Mouse (Mus musculus): Measurements from ENCODE around the gene Aatk.

Aatk gene

GRCm38 (mm10) chr11:120052274-120052673, 5.3 kb upstream of the Aatk start:
- DNase-seq (ENCODE audit: low read depth), result no peak

DNA sequence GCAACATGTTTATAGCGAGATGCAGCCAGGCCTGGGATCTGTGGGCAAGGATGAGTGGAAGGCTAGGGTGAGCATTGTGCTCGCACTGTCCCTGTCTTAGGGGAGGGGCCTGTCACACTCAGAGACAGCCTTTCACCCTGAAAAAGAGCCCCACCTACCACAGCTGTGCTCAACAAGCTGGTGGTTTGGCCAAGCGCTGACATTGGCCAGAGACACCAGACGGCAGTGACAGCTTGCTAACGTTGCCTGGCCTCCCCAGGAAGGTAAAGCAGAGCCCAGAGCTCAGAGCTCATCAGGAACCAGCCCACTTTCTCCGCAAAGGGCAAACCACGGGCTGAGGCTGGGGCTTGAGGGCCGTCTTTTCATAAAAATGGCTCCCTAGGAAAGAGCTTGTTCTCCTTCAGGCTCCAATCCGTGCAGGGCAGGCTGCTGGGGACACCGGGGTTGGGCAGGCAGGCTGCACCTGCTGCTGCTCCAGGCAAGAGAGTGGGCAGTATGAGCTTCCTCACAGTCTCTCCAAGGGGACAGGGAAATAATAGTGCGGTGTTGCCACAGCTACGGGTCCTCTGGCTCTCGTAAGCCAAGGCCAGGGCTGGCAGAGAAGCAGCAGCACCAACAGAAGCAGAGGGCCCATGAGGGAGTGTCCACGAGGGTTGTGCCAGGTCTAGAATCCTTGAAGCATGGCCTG, 4.3 kb upstream of the Aatk start:
- DNase-seq (ENCODE audit: low read depth), result peak; percentile 60

DNA sequence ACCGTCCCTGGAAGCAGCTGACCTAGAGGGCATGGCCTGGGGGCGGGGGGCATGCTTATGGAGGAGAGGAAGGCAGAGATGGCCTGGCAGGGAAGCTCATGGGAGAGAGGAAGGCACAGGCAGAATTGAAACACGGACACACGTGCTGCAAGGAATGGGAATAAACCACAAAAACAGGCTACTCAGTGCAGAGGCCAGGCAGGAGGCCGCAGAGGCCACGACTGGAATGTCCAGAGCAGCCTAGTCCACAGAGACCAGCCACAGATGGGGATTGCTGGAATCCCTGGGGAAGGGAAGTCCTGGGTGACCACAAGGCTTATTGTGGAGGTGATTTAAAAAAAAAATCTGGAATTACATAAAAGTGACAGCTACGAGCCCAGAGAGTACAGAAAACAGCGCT, 2.1 kb upstream of the Aatk start:
- DNase-seq (ENCODE audit: low read depth), result no peak

DNA sequence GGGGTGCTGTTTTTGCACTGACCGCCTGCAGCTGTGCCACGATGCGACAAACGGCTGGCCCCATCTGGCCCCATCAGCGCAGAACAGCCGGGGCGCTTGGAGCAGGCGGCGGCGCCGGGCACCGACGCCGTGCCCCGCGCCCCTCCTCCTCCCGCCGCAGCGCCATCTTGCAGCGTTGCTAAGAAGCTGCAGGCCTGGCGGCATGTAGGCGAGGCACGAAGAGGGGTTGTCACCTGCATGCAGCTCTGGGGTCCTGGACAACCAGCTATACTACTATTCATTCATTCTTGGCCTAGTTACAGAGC, 1.2 kb upstream of the Aatk start:
- no peak for DNase-seq (ENCODE audit: low read depth)

DNA sequence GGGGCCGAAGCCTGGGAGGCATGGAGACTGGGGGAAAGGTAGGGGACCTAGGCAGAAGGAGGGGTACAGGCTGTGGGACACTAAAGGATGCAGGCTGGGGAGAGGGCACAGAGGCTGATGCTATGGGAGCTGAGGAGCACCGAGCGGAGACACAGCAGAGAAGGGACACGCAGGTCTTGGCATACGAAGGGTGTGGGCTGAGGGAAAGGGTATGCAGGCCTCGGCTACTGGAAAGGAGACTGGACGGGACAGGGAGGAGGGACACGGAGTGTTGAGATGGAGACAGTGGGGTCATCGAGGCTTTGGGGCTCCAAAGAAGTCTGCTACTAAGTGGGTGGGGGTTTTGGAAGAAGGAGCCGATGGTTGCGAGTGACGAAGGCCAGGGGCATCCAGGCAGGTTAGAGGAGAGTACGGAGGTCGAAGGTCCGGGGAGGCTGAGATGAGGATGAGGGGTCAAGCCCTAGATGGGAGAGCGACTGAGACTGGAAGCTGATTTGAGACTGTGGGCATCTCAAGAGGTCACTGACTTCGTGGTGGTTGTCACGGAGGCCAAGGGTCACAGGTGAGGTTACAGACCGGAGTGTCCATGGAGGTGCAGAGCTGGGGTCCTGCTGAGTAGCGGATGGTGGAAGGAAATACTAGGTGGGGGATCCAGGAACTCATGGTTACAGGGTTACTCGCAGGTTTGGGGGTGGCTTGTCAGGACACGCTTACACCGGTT, 724 bp upstream of the Aatk start:
- no peak for DNase-seq (ENCODE audit: low read depth)

DNA sequence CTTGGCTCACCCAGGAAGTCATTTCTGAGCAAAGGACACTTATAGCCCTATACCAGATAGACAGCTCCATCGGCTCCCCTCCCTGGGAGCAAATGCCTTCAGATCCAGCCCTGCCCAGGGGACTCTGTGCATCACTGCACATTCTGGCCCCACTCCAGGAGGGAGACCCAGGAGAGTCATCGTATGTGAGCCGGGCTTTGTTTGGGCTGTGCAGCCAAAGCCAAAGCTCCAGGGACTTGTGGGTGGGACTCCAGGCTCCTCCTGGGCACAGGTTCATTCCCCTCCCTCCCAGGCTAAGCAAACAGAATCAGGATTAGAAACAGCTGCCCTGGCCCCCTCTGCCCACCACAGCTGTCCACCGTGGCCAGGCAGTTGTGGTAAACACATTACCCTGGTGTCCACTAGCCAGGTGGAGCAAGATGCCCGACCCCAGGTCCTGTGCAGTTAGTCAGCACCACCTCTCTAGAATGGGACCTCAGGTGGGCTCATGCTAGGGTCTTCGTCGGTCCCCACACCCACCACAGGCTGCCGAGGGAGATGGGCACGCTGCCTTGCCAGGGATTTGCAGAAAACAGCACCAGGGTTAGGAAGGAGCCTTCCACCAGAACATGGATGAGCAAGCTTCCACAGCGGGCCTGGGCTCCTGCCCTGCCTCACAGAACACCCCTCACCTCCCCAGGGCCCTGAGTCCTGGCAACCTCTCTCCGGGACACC, 971 bp downstream of the Aatk start:
- no peak for DNase-seq (ENCODE audit: low read depth)

- DNase-seq (ENCODE audit: low read depth), result no peak
Measured at GRCm38 (mm10) chr11:120045341-120045740, 1.6 kb downstream of the Aatk start.

DNA sequence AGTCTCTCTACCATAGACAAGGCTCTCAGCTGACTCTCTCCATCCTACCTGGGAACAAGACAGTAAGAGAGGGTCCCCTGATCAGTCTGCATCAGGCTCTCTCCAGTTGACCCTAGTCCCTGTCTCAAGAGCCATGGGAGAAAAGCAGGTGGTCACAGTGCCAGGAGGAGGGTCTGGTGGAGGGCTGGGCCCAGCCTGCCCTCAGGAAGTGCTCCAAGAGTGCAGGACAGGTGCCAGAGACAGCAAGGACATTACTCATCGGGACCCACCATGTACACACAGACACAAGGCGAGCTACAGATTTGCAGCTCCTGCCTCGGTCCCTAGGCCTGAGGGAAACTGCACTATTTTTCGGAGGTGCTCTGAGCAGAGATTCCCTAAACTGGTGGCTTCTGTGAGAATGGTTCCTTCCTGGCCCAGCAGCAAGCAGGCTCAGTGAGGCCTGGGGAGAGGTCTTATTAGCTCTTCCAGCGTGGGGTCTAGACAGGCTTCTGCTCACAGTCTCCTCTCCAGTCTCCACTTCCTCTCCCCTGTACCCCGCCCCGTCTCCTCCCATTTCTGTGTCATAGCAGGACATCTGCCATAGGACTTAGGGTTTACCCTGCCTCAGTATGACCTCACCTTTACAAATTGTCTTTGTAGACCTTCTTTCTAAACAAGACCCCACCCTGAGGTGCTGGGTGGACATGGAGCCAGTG, 4.7 kb downstream of the Aatk start:
- peak; percentile 75 for DNase-seq (ENCODE audit: low read depth)

DNA sequence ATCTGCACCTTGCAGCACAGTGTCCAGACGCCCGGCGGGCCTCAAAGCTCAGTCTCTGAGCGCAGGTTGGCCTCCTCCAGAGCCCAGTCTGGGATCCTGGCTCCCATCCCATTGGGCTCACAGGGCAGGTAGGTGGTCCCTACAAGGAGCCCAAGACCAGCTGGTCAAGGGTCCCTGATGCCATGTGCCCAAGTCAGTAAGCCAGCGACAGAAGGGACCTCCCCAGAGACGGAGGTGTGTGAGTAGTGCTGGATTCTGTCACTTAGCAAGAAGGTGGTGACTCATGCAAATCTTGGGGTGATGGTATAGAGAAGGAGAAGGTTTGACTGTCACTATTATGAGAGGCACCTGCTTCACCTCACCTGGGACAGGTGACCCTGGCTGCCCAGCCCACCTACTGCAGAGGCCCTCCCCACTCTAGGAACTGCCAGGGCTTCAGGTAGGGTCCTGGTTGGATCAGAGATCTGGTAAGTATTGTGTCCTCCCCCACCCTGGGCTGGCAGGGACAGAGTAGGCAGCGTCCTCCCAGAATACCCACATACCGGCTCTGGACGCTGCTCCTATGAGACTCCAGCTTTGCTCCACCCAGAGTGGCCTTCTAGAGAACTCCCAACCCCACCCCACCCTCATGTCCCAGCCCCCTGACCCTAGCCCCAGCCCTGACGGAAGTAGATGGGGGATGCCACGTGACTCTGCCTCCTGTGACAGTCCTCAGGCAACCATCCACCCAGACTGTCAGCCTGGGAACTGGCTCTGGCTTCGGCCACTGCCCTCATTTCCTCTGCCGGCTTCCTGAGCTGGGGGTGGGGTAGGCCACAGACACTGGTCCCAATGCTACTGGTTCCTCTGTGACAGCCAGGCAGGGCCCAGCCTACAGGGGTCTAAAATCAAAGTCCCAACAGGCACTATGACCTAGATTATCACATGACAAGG, 5.5 kb downstream of the Aatk start:
- peak; percentile 96 for DNase-seq (ENCODE audit: low read depth)

DNA sequence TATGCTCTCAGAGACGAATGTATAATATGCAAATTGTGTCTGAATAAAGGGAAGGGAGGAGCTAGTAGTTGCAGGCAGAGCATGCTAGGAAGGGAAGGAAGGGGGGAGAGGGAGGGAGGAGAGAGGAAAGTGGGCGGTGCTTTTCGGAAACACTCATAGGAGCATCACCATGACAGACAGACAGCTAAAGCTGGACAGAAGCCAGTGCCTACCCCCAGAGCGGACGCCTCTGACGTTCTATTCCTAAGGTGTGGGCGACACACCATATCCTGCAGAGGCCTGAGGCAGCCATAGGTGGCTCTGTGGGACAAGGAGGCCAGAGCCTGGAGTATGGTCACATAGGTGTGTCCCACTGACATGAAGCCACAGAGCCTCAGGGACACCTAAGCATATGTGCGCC, 6.5 kb downstream of the Aatk start:
- peak; percentile 94 for DNase-seq (ENCODE audit: low read depth)

DNA sequence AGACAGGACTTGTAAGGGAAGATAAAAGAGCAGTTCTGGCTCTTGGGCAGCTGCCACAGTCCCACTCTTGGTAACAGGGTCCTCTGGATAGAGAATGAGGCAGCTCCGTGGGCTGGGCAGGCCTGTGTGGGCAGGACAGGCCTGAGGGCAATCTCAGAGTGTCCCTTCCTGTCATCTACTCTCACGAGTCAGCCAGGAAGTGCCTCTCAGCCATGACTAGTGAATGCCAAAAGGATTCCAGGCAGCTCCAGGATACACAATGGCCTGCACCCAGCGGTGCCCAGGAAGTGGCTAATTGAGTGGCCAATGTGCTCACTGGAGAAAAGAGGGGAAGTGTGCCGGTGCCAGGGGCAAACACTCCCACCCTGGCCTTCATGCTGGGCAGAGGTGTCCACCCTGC, 7.4 kb downstream of the Aatk start:
- no peak for DNase-seq (ENCODE audit: low read depth)

- DNase-seq (ENCODE audit: low read depth), result peak; percentile 85
Measured at GRCm38 (mm10) chr11:120034762-120035161, 12.2 kb downstream of the Aatk start.

DNA sequence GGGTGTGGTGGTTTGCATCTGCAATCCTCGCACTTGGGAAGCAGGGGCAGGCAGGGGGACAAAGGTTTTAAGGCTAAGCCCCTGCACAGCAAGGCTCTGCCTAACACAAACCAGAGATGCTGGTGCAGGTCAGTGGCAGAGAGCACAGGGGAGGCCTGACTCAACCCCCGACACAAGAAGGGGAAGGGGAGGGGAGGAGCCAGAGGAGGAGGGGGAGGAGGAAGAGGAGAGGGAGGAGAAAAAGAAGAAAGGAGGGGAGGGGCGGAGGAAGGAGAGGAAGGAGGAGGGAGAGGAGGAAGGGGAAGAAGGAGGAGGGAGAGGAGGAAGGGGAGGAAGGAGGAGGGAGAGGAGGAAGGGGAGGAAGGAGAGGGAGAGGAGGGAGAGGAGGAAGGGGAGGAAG, 12.7 kb downstream of the Aatk start:
- DNase-seq (ENCODE audit: low read depth), result peak; percentile 52

- no peak for DNase-seq (ENCODE audit: low read depth)
Measured at GRCm38 (mm10) chr11:120033473-120033872, 13.5 kb downstream of the Aatk start.

- no peak for DNase-seq (ENCODE audit: low read depth)
Measured at GRCm38 (mm10) chr11:120032052-120032451, 14.9 kb downstream of the Aatk start.

DNA sequence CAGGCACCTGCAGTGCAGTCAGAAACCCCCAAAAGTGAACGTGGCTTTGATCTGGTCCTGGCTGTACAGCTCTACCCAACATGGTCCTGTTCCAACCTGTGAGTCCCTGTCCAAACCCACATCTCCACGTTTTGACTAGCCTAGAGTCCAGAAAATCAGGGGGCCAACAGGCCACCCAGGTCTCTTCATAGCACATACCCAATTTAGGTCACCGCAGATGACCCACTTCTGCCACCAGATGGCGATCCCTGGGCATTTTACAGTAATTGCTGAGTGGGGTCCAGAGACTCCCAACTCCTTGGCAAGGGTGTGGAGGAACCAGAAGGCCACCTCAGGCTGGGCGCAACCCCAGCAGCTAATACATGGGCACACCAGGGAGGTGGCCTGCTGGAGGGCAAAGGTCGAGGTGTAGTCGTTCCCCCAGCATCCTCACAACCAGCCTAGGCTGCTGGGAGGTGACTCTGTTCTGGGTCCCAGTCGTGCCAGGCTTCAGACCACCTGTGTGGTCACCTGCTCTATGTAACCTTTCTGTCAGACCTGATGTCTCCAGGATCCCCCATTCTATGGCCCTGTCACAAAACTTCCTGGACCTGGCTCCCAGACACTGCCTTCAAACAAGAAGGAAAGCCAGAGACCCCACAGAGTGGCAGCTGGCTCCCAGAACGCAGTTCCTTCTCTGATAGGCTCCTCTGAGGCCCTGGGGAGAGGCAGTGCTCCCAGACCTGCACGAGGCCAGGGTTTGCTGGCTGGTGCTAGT, 16.6 kb downstream of the Aatk start:
- peak; percentile 64 for DNase-seq (ENCODE audit: low read depth)

- no peak for DNase-seq (ENCODE audit: low read depth)
Measured at GRCm38 (mm10) chr11:120029431-120030144, 17.4 kb downstream of the Aatk start.

GRCm38 (mm10) chr11:120028319-120029092, 18.5 kb downstream of the Aatk start:
- DNase-seq (ENCODE audit: low read depth), result peak; percentile 85

DNA sequence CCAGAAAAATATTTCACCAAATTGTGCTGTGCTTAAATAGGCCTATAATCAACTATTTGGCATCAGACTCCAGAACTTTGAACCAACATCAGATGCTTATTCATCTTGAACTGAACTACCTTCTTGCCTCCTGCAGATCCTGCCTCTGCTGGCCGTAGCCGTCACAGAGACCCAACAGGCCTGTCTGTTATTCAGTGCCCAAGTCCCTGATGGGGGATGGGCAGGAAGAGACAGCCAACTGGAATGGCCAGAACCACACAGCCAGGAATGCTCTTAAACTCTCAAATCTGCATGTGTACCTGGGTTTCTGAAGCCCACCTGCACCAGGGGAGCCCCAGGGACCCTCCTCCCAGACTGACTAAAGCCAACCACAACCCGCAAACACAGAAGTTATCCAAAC, 20.0 kb downstream of the Aatk start:
- DNase-seq (ENCODE audit: low read depth), result no peak

Measured in 416B (cell line).